Mouse (Mus musculus) lung, adult 2 months (tissue): ENCODE measurements around the gene Map4k2. TPM values are rescaled to one million over a fixed set of nuclear protein-coding genes. Genes with fewer than 3 reads are reported as not detected.

Experiments used
- DNase-seq: peaks from one replicate; pipeline ENCODE4 v3.0.0; 2022
- H3K4me1 ChIP-seq: fragments of 200-500 bp; 2 replicates; pipeline ENCODE4 v1.6.1; 2011; ENCODE audit warnings: low read length; ENCODE audit not compliant: control insufficient read depth, insufficient read depth
- H3K4me3 ChIP-seq: fragments of 200-500 bp; replicated peaks from 2 replicates; pipeline ENCODE3; 2011; ENCODE audit warnings: low read depth, mild to moderate bottlenecking, control low read depth, low read length; ENCODE audit errors: extremely low read depth
- CTCF ChIP-seq: fragments of 200-500 bp; IDR thresholded peaks from 2 replicates; pipeline ENCODE4 v1.5.1; 2011; ENCODE audit warnings: mild to moderate bottlenecking, low read length, control low read depth; ENCODE audit not compliant: insufficient read depth
- POLR2A ChIP-seq: fragments of 200-500 bp; IDR thresholded peaks from 2 replicates; pipeline ENCODE4 v1.6.1; 2011; ENCODE audit warnings: low read depth, mild to moderate bottlenecking, control low read depth, low read length, borderline replicate concordance; ENCODE audit errors: extremely low read depth
- whole genome bisulfite sequencing: fragments of 180-500 bp; shearing (Covaris S2); methylation state at CpG from one replicate; pipeline ENCODE4 v1.1.7; 2018; 5-methylcytosine and 5-hydroxymethylcytosine counted together
- polyA plus RNA-seq: library from polyadenylated mRNA; depleted of rRNA; stranded (reverse); fragments of >200 nt; gene quantifications from 2 replicates; pipeline ENCODE4 v1.2.3, GENCODE M21; 2012

The Map4k2 gene
- polyA plus RNA-seq, 1 experiment = 303 TPM

DNA sequence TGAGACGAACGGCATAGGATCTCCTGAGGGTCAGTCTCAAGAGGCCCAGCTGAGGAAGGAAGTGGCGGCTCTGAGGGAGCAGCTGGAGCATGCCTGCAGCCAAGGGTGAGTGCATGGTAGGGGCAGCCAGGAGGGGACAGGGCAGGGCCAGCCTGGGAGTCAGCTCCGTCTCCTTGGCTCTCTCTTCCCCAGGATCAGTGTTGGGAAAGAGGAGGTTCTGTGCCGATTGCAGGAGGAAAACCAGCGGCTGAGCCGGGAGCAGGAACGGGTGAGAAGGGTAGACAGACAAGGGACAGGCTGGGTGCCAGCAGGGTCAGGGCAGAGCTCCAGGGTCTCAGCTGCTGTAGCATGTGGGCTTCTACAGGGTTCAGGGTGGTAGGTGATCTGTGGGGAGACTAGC lies 26.4 kb upstream of the Map4k2 start:
- WGBS = 58% methylated on average over 8 of the region's 8 CpGs
- no peak for DNase-seq

DNA sequence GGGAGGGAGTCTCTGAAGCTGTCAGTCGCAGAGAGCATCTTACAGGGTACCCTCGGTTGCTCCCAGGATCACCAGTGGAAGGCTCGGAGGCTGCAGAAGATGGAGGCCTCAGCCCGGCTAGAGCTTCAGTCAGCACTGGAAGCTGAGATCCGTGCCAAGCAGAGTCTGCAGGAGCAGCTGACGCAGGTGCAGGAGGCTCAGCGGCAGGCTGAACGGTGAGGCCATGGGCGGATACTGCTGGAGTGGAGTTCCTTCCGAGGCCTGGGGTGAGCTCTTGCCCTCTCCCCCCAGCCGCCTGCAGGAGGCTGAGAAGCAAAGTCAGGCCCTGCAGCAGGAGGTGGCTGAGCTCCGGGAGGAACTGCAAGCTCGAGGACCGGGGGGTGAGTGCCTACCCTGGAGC lies 25.4 kb upstream of the Map4k2 start:
- no peak for TF ChIP-seq POLR2A
- 75% methylated on average over 14 of the region's 14 CpGs for WGBS
- no peak overlapping the region for H3K4me3 ChIP-seq
- no peaks in the 10 kb centered on the region for H3K4me1 ChIP-seq
- DNase-seq = no peak

More for the DNA sequence above, 26.4 kb upstream of the Map4k2 start:
- TF ChIP-seq POLR2A = no peak
- TF ChIP-seq CTCF = no peak
- Histone ChIP-seq H3K4me1 (no peaks in the 10 kb centered on the region), H3K4me3 (no peak overlapping the region)

DNA sequence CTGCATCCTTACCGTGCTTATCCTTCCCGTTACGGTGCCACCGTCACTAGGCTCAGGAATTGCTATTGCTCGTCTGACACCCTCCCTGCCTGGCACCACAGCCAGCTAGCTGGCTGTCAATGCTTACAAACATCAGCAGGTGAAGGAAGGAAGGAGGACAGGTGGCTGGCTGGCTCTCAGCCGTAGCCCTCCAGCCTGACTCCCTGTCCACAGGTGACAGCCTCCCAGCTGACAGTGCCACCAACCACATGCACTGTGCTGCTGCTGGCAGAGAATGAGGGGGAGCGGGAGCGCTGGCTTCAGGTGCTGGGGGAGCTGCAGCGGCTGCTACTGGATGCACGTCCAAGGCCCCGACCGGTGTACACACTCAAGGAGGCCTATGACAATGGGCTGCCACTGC lies 22.8 kb upstream of the Map4k2 start:
- 94% methylated on average over 12 of the region's 12 CpGs for WGBS
- no peak for TF ChIP-seq POLR2A
- no peak for TF ChIP-seq CTCF
- no peak for DNase-seq
- Histone ChIP-seq H3K4me3 (no peak overlapping the region), H3K4me1 (no peaks in the 10 kb centered on the region)

DNA sequence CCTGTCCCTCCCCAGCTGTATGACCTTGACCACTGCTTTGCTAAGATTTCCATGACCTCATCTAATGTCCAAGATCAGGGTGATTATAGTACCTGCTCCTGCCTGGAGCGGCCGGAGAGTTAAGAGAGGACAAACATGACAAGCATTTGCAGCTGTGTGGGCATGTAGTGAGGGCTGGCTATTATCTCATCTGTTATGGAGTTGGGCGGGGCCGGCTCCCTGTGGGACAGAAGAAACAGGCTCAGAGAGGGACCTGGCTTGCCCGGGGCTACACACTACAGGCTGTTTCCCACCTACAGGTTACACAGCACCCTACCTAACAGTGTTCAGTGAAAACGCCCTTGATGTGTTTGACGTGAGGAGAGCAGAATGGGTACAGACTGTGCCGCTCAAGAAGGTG lies 19.6 kb upstream of the Map4k2 start:
- 80% methylated on average over 8 of the region's 8 CpGs for WGBS
- TF ChIP-seq POLR2A (no peak), CTCF (no peak)
- Histone ChIP-seq H3K4me3 (no peak overlapping the region), H3K4me1 (no peaks in the 10 kb centered on the region)
- DNase-seq = no peak

DNA sequence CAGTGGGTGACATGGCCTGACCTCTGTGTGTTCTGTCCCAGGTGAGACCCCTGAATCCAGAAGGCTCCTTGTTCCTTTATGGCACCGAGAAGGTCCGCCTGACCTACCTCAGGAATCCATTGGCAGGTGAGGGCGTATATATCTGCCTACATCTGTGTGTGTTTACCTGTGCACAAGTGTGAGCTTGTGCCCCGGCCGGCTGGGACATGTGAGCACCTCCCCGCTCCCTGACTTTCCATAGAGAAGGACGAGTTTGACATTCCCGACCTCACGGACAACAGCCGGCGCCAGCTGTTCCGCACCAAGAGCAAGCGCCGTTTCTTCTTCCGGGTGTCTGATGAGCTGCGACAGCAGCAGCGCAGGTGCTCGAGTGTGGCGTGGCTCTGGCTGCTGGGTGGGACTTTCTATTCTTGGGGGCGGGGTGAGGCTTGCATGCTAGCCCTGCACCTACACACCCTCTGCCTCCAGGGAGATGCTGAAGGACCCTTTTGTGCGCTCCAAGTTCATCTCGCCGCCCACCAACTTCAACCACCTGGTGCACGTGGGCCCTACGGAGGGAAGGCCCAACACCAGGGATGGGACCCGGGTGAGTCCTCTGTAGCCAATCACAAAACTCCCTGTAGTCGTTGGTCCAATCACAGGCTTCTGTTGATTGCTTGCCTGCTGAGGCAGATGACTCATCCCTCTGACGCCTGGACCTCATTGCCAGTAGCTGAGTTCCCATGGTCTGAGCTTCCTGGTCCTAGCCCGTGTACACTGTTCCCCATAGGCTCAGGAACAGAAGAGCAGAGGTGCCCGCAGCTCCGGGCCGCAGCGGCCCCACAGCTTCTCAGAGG lies 18.9 kb upstream of the Map4k2 start:
- 74% methylated on average over 33 of the region's 33 CpGs for WGBS
- DNase-seq = no peak
- TF ChIP-seq POLR2A (no peak), CTCF (no peak)
- Histone ChIP-seq H3K4me3 (no peak overlapping the region), H3K4me1 (no peaks in the 10 kb centered on the region)

DNA sequence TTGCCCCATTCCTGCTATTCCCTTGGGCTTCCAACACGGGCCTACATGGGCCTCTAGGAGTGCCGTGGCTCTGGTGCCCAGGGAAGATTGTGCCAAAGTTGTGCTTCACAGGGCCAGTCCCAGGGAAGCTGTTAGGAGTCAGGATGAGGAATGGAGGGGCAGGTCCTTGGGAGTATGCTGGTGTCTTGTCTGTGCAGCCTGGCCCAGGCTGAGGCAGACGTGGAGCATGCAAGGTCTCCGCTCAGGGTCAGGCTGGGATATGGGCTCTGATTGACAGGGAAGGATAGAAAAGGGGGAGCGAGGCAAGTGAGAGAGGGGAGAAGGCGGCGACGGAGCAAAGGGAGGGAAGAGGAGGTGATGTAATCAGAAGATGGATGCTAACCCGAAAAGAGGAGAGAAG lies 16.2 kb upstream of the Map4k2 start:
- TF ChIP-seq POLR2A = no peak
- TF ChIP-seq CTCF = no peak
- WGBS = 76% methylated on average over 9 of the region's 9 CpGs
- no peak for DNase-seq
- Histone ChIP-seq H3K4me3 (no peak overlapping the region), H3K4me1 (no peaks in the 10 kb centered on the region)

DNA sequence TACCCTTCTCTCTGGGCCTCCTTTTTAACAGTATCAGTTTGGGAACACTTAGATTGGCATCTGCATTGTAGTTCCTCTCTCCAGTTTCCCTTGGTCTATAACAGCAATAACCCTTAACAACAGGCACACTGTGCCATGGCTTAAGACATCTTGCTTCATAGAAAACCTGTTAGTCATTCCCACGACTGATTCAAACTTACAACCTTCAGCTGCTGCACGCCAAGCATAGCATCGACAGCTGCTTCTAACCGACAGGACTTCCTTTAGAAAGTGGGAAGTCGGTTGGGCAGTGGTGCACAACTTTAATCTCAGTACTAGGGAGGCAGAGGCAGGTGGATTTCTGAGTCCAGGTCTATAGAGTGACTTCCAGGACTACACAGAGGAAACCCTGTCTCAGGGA lies 9.8 kb upstream of the Map4k2 start:
- no peak overlapping the region for H3K4me3 ChIP-seq
- TF ChIP-seq CTCF = no peak
- TF ChIP-seq POLR2A = no peak
- WGBS = 34% methylated on average over 5 of the region's 5 CpGs
- peaks cover 11% of the 10 kb centered on the region; the same call in 1 of the 2 replicates for H3K4me1 ChIP-seq
- DNase-seq = no peak

DNA sequence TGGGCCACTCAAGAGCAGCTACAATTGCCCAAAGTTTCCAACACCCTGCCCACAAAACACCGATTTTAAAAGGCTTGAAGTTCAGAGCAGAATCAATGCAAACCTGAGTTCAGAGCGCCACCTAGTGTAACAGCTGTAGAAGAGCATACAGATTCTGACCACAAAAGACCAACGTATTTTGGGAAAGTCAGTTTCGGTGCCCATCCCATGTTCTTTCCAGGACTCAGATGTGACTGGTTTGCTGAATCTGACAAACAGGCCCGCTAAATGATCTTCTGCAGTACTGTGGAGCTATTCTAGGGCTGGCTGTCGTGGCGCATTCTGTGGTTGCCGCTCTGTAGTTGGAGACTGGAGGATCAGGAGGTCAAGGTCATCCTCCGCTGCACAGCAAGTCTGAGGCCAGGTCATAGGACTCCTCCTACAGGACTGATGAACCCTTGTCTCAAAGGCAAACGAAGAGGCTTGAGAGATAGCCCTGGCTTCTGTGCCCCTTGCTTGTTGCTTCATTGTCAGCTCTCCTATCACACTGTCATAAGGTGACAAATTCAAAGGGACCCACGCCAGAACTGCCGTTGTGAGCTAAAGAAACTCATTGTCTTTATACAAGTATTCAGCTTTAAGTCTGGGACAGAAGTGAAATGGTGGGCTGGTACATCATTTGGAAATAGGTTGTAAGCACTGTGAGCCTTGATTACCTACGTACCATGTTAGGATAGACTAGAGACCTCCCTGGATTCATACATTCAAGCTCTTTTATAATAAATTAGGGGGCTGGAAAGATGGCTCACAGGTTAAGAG lies 9.0 kb upstream of the Map4k2 start:
- TF ChIP-seq POLR2A (no peak), CTCF (peak; percentile 34; the same call in 1 of the 2 replicates)

DNA sequence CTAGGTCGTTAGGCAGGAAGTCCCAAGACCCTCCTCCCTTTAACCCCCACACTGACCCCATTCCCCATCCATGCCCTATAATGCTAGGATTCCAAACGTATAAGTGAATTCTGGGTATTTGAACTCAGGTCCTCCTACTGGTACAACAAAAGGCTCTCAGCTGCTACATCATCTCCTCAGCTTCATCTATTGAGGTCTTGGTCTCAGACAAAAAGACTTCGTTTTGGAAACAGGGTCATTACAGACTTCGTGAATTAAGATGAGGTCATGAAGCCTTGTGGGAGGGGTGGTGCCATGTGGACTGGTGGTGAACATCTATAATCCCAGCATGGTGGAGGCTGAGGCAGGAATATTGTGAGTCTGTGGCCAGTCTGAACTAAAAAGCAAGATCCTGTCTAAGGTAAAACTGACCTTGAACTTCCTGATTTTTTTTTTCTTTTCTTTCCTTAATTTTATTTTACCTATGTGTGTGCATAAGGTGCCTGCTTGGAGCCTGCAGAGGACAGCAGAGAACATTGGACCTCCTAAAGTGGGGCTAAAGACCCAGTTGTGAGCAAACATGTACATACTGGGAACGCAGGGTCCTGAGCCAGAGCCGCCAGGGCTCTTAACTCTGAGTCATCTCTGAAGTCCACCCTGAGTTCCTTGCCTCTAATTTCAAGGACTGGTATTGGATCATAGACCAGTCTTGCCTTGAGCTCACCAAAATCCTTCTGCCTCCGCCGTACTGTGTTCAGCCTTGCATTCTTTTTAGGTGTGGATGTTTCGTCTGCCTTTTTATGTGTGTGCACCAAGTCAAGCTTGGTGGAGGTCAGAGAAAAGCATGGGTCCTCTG lies 7.0 kb upstream of the Map4k2 start:
- no peak for TF ChIP-seq POLR2A
- TF ChIP-seq CTCF = no peak
- Histone ChIP-seq H3K4me1 (peaks cover 17% of the 10 kb centered on the region; the same call in 1 of the 2 replicates), H3K4me3 (no peak overlapping the region)
- no peak for DNase-seq
- WGBS = 49% methylated on average over 9 of the region's 9 CpGs

More for the DNA sequence above, 9.0 kb upstream of the Map4k2 start:
- DNase-seq = peak; percentile 57
- 20% methylated on average over 13 of the region's 13 CpGs for WGBS
- Histone ChIP-seq H3K4me1 (peaks cover 17% of the 10 kb centered on the region; the same call in 1 of the 2 replicates), H3K4me3 (no peak overlapping the region)
